Mouse (Mus musculus): Measurements from ENCODE around the gene Rpl39l. TPM values are rescaled to one million over a fixed set of nuclear protein-coding genes. Genes with fewer than 3 reads are reported as not detected.
A peak's percentile ranks its signal among the peaks of the same experiment; 100 is the strongest.
"Not testable (repeated sequence)": the region's sequence is repeated elsewhere in the genome, so short reads cannot be mapped to it uniquely, and the experiment has no call there.

Rpl39l gene
- total RNA-seq (2021): not detected
- long read RNA-seq: 0 reads

DNA sequence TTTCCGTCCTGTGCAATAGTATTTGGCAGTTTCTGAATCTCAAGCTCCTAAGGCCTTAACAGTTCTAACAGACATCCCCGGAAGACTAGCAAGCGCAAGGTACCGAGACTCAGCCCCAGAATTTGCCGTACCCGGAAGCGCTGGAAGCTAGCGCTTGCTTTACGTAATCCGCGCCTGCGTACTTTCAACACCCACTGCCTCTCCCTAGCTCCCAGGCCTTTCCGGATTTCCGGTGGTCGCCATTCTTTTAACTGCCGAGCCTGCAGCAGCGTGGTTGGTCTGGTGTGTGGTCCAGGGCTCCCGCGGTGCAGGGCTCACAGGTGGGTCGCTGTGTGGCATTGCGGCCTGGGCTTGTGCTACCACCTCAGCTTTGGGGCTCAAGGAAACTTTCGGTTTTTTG is at the start of gene Rpl39l:
TSS of gene Rpl39l (plus strand) at position 222 of the 400 bp plus-strand sequence.
- no peak for DNase-seq (ENCODE audit: low spot score in 2 of 2)

DNA sequence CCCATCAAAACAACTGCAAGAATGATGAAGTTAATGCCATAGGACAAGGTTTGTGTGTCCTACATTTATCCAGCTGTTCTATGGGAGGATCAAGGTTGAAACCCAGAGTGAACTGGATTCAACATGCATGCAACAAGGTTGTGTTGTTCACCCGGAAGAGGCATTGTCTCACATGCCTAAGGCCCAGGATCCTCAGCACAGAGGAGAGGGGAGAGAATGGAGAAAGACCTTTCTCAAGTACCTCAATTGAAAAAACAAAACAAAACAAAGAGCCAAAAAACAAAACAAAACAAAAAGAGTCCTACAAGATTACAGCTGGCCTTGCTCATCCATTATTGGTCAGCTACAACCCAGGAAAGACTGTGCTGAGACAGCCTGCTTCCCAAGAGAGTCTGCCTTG is 42.4 kb upstream of the Rpl39l start:
- DNase-seq (ENCODE audit: low spot score in 2 of 2): no peak

DNA sequence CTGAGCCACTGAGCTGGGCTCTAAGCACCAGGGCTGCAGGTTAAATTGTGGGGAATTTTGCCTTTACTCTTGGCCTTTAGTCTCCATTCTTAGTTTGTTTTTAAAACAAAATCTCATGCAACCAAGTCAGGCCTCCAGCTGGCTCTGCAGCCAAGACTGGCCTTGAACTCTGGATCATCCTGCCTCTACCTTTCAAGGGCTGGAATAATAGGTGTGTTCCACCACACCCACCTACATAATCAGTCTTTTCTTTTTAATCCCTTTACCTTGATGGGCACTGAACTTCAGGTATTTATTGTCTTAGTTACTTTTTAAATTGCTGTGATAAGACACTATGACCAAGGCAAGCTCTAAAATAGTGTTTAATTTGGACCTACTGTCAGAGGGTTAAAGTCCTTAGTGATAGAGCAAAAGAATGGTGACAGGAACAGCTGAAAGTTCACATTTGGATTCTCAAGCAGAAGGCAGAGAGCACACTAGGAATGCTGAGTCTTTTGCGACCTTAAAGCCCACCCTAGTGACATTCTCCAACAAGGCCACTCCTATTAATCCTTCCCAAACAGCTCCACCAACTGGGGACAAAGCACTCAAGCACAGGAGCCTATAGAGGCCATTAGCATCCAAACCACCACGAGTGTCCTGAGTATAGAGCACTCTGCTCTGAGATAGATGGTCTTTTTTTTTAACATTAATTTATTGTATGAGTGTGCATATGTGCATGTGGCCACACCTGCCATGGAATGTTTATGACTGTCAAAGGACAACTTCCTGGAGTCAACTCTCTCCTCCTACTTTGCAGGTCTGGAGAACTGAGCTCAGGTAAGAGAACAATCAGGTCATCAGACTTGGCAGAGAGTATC is 40.7 kb upstream of the Rpl39l start:
- no peak for DNase-seq (ENCODE audit: low spot score in 2 of 2)

DNA sequence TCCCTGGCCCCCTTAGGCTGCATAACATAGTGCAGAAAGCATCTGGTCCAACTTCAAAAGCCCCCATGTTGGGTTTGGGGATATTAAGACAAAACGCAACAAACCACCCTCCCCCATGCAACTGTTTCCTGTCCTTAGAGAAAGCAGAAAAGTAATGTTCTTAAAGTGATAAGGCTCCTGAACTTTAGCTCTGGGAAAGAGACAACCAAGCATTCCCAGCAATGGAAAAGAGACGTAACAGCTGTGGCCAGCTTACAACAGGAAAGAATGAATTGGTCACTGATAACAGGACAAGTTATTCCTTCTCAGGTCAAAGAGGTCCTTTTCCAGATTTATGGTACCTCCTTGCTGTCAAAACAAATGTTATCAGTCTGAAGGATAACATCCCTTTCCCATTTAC is 26.9 kb upstream of the Rpl39l start:
- DNase-seq (ENCODE audit: low spot score in 2 of 2): no peak

DNA sequence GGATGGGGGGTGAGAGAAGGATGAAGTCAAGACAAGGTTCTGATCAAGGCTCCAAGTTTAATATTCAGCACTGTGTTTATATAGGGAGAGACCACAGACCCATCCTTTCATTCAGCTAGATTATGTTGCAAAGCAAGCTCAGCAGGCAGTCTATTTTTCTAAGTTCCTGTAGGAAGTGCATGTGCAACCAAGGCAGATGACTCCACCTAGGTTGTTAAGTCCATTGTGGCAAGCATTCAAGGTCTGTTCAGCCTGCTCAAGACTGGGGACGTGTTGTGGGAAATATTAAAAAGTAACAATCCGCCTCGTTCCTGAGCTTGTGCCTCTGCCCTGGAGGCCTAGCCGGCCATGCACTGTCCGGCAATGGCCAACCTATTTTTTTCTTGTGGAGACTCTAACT is 22.6 kb upstream of the Rpl39l start:
- DNase-seq (ENCODE audit: low spot score in 2 of 2): no peak

DNA sequence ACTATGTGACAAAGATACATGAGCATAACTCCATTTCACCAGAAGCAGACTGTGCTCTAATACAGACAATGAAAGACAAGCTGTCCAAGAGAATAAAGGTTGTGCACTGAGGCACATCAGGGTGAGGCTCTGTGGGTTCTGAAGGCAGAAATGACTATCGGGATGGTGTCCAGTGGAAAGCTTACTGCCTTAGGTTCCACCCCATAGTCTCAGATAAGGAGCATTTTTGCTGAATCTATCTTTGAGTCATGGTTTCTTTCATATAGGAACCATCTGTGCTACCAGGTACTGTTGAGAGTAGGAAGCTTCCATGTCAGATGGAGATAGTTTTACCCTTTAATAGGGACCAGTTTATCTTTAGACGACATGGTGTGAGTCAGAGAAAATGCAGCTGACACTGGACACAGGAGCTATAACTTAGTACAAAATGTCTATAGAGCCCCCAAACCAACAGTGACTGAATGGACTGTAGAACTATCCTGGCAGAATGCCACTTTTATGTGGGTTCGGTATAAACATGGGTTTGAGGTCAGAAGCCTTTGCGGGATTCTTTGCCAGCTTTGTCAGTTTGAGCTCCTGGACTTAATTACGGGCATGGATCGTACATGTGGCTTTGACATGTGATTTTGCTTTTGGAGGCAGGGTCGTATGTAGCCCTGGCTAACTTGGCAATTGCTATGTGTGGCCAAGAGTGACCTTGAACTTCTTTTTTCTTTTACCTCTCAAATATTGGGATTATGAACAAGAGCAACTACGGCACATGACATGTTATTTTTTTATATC is 712 bp upstream of the Rpl39l start:
- no peak for DNase-seq (ENCODE audit: low spot score in 2 of 2)

DNA sequence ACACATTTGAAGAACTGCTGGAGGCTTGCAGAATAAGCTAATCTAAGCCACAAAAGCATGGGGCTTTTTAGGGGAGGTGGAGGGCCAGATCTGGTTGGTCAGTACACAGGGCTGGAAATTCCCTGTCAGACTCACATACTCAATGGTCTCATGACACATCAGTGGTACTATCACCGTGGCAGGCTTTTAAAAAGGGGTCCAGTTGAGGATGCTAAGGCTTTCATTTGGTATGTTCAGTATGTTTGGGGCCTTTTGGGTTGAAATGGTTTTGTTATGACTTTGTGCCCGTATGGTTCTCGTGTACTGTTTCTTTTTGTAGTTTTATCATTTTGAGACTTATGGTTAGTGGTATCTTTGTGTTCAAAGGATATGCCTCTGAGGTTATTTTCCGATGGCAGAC is 1.2 kb downstream of the Rpl39l start:
- no peak for DNase-seq (ENCODE audit: low spot score in 2 of 2)

DNA sequence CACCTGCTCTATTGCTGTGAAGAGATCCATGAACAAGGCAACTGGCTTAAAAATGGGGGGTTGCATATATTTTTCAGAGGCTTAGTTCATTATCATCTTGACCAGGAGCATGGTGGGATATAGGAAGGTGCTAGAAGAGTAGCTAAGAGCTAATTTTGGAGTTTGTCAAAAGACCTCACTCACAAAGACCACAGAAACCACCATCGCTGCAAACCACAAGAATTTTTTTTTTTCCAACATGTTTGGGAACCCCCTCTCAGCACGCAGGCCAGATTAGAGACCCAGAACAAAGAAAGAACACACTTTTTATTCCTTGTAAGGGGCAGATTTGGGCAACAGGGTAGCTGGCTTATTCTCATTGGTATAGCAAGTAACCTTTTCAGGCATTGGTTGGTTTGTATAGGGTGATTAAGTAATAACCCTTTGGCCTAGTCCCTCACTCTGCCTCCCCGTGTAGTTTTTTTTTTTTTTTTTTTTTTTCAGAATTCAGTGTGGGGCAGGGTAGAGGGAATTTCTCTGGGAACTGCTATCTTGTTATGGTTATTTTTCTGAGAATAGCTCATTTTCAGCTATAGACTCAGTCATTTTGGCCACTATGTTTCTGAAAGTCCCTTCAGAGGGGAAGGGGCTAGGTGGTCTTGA is 2.3 kb downstream of the Rpl39l start:
- no peak for DNase-seq (ENCODE audit: low spot score in 2 of 2)

DNA sequence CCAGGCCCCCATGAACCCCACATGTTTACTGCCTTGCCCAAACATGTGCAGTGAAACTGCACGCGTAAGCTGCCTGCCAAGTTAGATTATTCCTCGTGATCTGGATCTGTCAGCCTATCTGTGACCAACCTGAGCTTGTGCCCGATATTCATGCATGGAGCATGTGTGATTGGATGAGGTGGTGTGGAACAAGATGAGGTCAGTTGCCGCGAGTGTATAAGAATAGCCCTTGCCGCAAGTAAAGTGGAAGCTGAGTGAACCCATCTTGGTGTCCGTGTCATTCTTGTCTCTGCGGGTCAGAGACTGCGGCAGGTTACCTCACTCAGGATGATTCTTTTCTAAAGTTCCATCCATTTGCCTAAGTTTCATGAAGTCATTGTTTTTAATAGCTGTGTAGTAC is 17.4 kb downstream of the Rpl39l start:
- DNase-seq (ENCODE audit: low spot score in 2 of 2): not testable (repeated sequence)

DNA sequence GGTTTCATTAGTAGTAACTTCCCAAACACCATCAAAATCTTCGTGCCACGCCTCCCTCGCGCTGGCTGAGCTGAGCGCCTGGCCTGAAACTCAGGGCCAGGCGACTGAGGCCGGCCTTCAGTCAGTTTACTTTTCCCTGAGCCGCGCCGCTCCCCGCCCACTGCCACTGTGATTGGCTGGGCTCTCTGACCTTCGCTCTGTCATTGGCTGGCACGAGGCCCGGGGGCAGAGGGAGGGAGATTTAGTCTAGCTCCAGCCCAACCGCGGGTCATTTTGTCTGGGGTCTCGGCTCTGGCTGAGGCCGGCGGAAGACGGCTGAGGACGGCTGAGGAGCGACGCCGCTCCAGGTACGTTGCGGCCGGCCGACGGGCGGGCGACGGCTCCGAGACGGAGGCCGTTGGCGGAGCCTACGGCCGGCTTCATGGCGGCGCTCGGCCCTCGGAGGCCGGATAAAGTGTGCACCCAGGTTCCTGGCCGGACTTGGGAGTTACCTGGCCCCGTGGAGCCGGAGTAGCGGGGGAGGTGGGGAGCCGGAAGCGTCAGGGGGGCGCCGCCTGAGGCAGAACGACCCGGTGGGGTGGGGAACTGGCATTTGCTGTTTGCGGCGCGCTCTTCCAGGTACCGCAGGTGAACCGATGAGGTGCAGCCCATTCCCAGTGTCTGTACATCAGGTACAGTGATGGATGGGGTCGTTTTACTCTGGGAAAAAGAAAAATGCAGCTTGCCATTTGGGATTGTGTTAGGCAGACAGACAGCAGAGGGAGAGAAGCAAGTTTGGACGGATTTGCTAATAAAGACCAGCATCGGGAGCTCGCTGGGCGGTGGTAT is 22.9 kb downstream of the Rpl39l start, which contains the start of gene Atf7ip2:
TSS of gene Atf7ip2 (plus strand) at position 34 of the 828 bp plus-strand sequence.
- DNase-seq (ENCODE audit: low spot score in 2 of 2): peak; percentile 58 to 72

DNA sequence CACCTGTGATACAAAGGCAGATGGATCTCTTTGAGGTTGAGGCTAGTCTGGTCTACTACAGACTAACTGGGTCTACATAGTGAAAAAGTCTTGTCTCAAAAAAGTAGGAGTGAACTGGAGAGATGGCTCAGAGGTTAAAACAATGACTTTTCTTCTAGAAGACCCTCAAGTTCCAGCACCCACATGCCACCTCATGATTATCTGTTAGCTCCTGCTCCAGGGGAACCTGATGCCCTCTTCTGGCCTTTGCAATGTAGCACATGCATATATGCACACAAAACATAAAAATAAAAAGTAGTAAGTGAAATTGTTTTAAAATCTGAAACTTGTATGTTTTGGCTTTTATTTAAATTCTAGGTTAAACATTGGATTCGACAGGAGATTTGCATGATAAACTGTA is 38.8 kb downstream of the Rpl39l start:
- no peak for DNase-seq (ENCODE audit: low spot score in 2 of 2)

DNA sequence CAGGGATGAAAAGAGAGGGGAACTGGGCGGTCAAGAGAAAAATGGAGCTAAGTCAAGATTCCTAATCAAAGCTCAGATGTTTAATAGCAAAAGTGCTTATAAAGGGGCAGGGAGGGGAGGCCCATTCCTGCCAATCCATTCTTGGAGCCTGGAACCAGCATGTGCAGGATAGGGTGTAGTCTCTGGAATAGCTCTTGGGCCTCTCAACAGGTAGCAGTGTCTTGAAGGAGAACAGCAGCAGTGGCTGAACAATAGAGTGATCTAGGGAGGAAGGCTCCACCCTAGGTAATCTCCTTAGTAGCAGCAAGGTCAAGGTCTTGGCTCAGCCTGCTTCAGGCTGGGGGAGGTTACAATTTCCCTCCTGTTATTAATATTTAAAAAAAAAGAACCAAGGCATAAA is 46.3 kb downstream of the Rpl39l start:
- DNase-seq (ENCODE audit: low spot score in 2 of 2): not testable (repeated sequence)

DNA sequence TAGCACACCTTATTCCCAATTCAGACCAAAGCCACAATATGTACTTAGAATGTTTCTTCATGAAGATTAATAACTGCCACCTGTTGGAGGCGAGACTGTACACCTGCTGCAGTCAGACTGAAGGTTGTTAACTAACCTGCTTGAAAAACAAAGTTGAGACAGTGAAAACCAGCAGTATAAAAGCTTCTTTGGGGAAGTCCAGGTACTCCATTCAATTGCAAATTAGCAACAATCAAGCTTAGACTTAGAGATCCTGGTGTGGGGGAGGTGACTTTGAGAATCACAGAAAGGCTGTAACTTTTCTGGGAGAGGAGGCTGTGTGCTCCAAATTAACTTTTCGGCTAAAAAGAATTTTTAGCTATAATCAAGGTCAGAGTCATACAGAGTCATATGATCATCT is 47.0 kb downstream of the Rpl39l start:
- DNase-seq (ENCODE audit: low spot score in 2 of 2): not testable (repeated sequence)

Other genes with a start within 250 kb of the Rpl39l start
- 100 to 1,000 TPM; 327 to 355 TPM for gene Grin2a, start 174.7 kb upstream of the Rpl39l start, total RNA-seq (2021)
- under 1 TPM in 1 of 2 experiments, not detected in 1; 0.38 TPM for gene Atf7ip2, start 22.5 kb downstream of the Rpl39l start, total RNA-seq (2021)
- 10 to 100 TPM; 14.7 to 15.5 TPM for gene Emp2, start 143.7 kb downstream of the Rpl39l start, total RNA-seq (2021)
- 1 to 10 TPM; 6.3 to 9.6 TPM for gene Tekt5, start 225.3 kb downstream of the Rpl39l start, total RNA-seq (2021)
- 10 to 100 TPM; 14.2 to 16.1 TPM for gene Nubp1, start 241.7 kb downstream of the Rpl39l start, total RNA-seq (2021)